Mouse (Mus musculus) liver, embryonic 14.5 days (tissue): Measurements from ENCODE around the gene Scgb2a2.

Experiments
- CTCF ChIP-seq: IDR thresholded peaks from 2 replicates; pipeline ENCODE4 v1.5.1; 2016; ENCODE audit warnings: antibody characterized with exemption, low read depth, control low read depth
- EP300 ChIP-seq: IDR thresholded peaks from 2 replicates; pipeline ENCODE4 v1.6.1; 2016; ENCODE audit warnings: antibody characterized with exemption, low read depth

DNA sequence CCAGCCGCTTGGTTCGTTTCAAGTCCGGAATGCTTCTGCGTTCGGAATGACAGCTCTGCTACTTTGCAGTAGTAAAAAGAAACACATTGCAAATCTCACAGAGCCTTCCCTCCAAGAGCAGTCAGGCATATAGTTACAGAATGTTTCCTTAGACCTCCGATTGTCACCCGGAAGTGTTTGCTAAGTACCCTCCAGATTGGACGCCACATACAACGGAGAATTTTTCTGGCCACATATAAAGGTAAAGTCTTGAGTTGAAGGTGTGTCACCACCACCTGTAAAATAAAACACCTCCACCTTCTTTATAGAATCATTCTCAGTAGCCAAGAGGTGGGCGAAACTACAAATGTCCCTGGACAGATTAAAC is 52.4 kb downstream of the Scgb2a2 start:
- TF ChIP-seq EP300, result 0 out of 2 replicates have a peak, but pooled peaks have one; percentile 22
- no peak for TF ChIP-seq CTCF
